Comparison of ENCODE assay signal across 11 mouse cellular contexts in the genomic region with DNA sequence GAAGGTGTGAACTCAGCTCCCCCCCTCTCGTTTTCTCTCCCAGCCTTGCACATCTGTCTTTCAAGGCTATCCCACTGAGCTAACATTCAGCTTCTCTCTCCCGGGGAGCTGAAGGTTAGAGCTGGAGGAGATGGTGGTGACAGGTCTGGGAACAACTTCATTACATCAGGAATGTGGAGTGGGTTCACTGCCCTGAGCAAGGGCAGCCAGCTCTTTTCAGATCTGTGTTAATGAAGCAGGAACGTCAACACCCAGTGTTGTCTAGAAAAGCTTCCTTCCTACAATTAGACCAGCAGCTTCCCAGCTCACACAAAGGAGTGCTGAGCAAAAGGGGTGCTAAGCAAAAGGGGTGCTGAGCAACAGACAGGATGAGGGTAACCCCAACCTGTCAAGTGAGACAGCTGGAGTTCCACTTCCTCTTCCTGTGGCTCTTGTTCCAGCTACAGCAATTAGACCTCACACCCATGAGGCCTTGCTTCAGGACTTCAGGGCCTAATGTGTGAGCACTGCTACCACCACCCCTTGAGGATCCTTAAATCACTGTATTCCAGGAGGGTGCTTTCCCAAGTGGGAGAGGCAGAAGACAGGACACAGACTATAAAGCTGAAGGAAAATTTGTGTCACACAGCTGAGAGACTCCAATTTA. TPM values are rescaled to one million over a fixed set of nuclear protein-coding genes. Genes with fewer than 3 reads are reported as not detected.
DNase-seq lines count a peak whose midpoint lies in the region; ATAC-seq and TF ChIP-seq lines count a peak whose summit lies in the region.
"Had no signal": no experiment of that assay in that cellular context is flagged by ENCODE, and none has a peak within 500 bp of the region (broad histone marks: within the 10 kb centered on the region; RNA-seq: fewer than 3 reads in every experiment).

No protein-coding gene starts in this region.

- no peak overlapping the region for H3K9ac ChIP-seq in midbrain, embryonic 13.5 days (replicated peaks)
- H3K9ac ChIP-seq in midbrain, embryonic 16.5 days (ENCODE audit: low read depth, low read length): no peak overlapping the region
- H3K9ac ChIP-seq: liver, embryonic 14.5 days had no signal

- 21% methylated on average over 3 of the region's 3 CpGs for WGBS in heart, embryonic 10.5 days
- 55% methylated on average over 3 of the region's 3 CpGs for WGBS in midbrain, embryonic 13.5 days
- 34% methylated on average over 3 of the region's 3 CpGs for WGBS in midbrain, embryonic 16.5 days
- WGBS in cerebellum, adult 2 months: 24% methylated on average over 3 of the region's 3 CpGs

- no peaks in the 10 kb centered on the region for H3K36me3 ChIP-seq in heart, embryonic 10.5 days
- 0 out of 2 replicates have a peak, but pooled peaks cover 5% of the 10 kb centered on the region for H3K36me3 ChIP-seq in midbrain, embryonic 13.5 days
- no peaks in the 10 kb centered on the region for H3K36me3 ChIP-seq in midbrain, embryonic 16.5 days (ENCODE audit: control insufficient read depth, insufficient read depth, low read length)

- DNase-seq in heart, embryonic 10.5 days (ENCODE audit: low spot score): no peak
- DNase-seq in heart, adult 9 months (ENCODE audit: low spot score in 2 of 2): no peak
- peak; percentile 19 for DNase-seq in heart, postnatal 4 days
- peak; percentile 25 for DNase-seq in thymus, postnatal 25 days
- DNase-seq in adrenal gland, postnatal 25 days: no peak
- no peak for DNase-seq in cerebellum, adult 2 months
- DNase-seq: gastrocnemius, adult 2 months; right cerebral cortex, postnatal 4 days had no signal

- no peaks in the 10 kb centered on the region for H3K9me3 ChIP-seq in heart, embryonic 10.5 days
- no peaks in the 10 kb centered on the region for H3K9me3 ChIP-seq in midbrain, embryonic 13.5 days
- no peaks in the 10 kb centered on the region for H3K9me3 ChIP-seq in midbrain, embryonic 16.5 days (replicated peaks; ENCODE audit: control insufficient read depth, low read length, poor library complexity, severe bottlenecking)

- H3K4me2 ChIP-seq in midbrain, embryonic 13.5 days (replicated peaks): no peak overlapping the region
- H3K4me2 ChIP-seq in midbrain, embryonic 16.5 days (ENCODE audit: low read length): no peak overlapping the region

- peaks cover 28% of the 10 kb centered on the region; the same call in 1 of the 2 replicates for H3K27me3 ChIP-seq in heart, embryonic 10.5 days (ENCODE audit: insufficient read depth, poor library complexity, severe bottlenecking)
- H3K27me3 ChIP-seq in midbrain, embryonic 13.5 days: no peaks in the 10 kb centered on the region
- no peaks in the 10 kb centered on the region for H3K27me3 ChIP-seq in midbrain, embryonic 16.5 days (ENCODE audit: control insufficient read depth, insufficient read depth, low read depth, low read length)
- H3K27me3 ChIP-seq in cerebellum, adult 2 months (ENCODE audit: control insufficient read depth, insufficient read depth, low read length): no peaks in the 10 kb centered on the region

- H3K4me3 ChIP-seq in heart, embryonic 10.5 days: no peak overlapping the region
- no peak overlapping the region for H3K4me3 ChIP-seq in midbrain, embryonic 13.5 days (replicated peaks)
- H3K4me3 ChIP-seq in midbrain, embryonic 16.5 days (ENCODE audit: low read depth, low read length): no peak overlapping the region
- H3K4me3 ChIP-seq in cerebellum, adult 2 months (replicated peaks; ENCODE audit: insufficient read depth, low read depth, low read length): no peak overlapping the region
- H3K4me3 ChIP-seq: gastrocnemius, adult 2 months had no signal

- H3K27ac ChIP-seq in heart, embryonic 10.5 days: 0 out of 2 replicates have a peak overlapping the region, but pooled peaks have one; percentile 10
- H3K27ac ChIP-seq in midbrain, embryonic 13.5 days: no peak overlapping the region
- no peak overlapping the region for H3K27ac ChIP-seq in midbrain, embryonic 16.5 days (ENCODE audit: low read length)
- H3K27ac ChIP-seq in cerebellum, adult 2 months (ENCODE audit: insufficient read depth, low read length): no peak overlapping the region
- H3K27ac ChIP-seq: gastrocnemius, adult 2 months; liver, embryonic 14.5 days had no signal

- 0 out of 2 replicates have a peak, but pooled peaks have one; percentile 4 for ATAC-seq in midbrain, embryonic 13.5 days
- ATAC-seq in midbrain, embryonic 16.5 days: no peak

- no peak for TF ChIP-seq POLR2A in cerebellum, adult 2 months (IDR thresholded peaks at IDR 0.05; ENCODE audit: borderline replicate concordance, insufficient read depth, low read length)

- no peak for TF ChIP-seq CTCF in cerebellum, adult 2 months (IDR thresholded peaks at IDR 0.05; ENCODE audit: borderline replicate concordance, insufficient read depth, low read depth, low read length)

- H3K4me1 ChIP-seq in heart, embryonic 10.5 days: peaks cover 18% of the 10 kb centered on the region
- H3K4me1 ChIP-seq in midbrain, embryonic 13.5 days (replicated peaks): no peaks in the 10 kb centered on the region
- no peaks in the 10 kb centered on the region for H3K4me1 ChIP-seq in midbrain, embryonic 16.5 days (ENCODE audit: control insufficient read depth, insufficient read depth, low read length)
- H3K4me1 ChIP-seq in cerebellum, adult 2 months (ENCODE audit: control insufficient read depth, insufficient read depth, low read length): no peaks in the 10 kb centered on the region

RNA-seq across cellular contexts. Expression of a gene that starts 52.3 kb away (rescaled TPM):
- polyA plus RNA-seq in heart, embryonic 10.5 days (2016; fragmentation: Nextera tagmentation; extraction: Ambion mirVana): 24.9 and 34.4 TPM in 2 replicates
- 30.1 and 34.2 TPM in 2 replicates for polyA plus RNA-seq in midbrain, embryonic 13.5 days (2015; fragmentation: Nextera tagmentation; extraction: Ambion mirVana)
- polyA plus RNA-seq in midbrain, embryonic 16.5 days (2015; fragmentation: Nextera tagmentation; extraction: Ambion mirVana): 8.6 and 10.2 TPM in 2 replicates
- total RNA-seq in heart, postnatal 4 days (2021): 10 to 100 TPM; 15.1 to 15.9 TPM
- total RNA-seq in adrenal gland, postnatal 25 days (2021): 23.6 and 25.7 TPM in 2 replicates
- polyA plus RNA-seq in cerebellum, adult 2 months (2012; rRNA removed): 2.7 and 2.8 TPM in 2 replicates

Comparison
In these comparisons a context has a peak if more than half of its experiments do, and no peak if none do; other contexts are left out.
1. DNase-seq: peak in heart, postnatal 4 days (single experiment) and thymus, postnatal 25 days (single experiment); none in heart, embryonic 10.5 days (single experiment), heart, adult 9 months (0 of 2), adrenal gland, postnatal 25 days (single experiment) and cerebellum, adult 2 months (0 of 2).